Mouse (Mus musculus): Measurements from ENCODE around the gene Smco3.
"Not testable (repeated sequence)": the region's sequence is repeated elsewhere in the genome, so short reads cannot be mapped to it uniquely, and the experiment has no call there.

The Smco3 gene

DNA sequence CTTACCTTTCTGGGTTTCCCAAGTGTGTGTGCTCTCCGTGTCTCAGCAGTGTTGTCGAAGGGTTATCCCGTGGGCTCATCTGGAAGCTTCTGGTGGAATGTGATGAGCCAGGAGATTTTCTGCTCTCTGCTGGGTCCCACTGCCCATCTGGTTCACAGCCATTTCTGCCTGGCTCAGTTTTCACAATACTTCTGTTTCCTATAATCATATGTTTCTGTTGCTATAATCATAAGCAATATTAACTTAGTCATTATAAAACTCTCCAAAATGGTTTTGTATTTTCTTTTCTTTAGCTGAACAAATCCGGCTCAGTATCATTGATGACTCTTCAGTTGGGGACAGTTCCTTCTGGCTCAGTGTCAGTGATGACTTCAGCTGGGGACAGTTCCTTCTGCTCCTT, at the start of gene Smco3:
Gene Smco3 (minus strand): TSS at position 101 of the 400 bp plus-strand sequence.
- no peak for DNase-seq

GRCm38 (mm10) chr6:136884766-136885165, 49.5 kb upstream of the Smco3 start:
- DNase-seq, result not testable (repeated sequence)

DNA sequence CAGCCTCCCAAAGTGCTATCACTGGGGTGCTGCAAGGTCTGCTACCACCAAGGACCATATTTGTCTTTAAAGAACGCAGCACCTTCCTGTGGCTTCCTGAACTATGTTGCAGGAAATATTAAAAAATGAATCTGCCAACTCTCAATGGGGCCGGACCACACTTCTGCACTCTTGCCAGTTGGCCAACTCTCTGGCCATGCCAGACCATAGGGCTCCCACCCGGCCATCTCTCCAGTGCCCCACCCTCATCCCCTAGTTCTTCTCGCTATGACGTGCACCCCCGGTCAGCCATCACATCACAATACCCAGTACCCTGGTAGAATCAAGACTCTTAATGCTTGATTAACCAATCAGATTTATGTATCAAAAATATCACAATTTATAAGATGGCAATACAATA, 48.7 kb upstream of the Smco3 start:
- no peak for DNase-seq

DNA sequence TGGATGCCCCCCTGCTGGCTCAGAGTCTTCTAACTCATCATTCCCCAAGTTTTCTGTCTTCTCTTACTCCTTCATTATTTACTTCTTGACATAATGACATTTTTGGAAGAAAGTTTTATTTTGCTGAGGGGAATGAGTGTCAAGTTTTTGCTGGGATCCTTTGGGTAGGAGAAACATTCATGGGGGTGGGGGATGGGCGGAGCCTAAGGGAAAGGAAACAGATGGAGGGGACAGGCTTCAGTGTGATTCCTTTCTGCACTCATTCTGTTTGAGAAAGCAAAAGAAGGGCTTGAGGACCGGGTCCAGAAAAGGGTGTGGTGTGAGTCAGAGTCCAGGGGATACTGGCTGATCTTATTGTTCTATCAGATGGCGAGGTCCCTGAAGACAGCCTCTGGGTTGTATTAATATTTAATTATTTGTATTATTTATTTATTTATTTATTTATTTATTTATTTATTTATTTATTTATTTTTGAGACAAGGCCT, 48.2 kb upstream of the Smco3 start:
- no peak for DNase-seq

GRCm38 (mm10) chr6:136881678-136882077, 46.4 kb upstream of the Smco3 start:
- no peak for DNase-seq

- no peak for DNase-seq
Observed at GRCm38 (mm10) chr6:136875670-136876069, 40.4 kb upstream of the Smco3 start, which contains the start of gene Mgp. Mgp (minus strand) TSS chr6:136875823.

GRCm38 (mm10) chr6:136874599-136874998, 39.3 kb upstream of the Smco3 start:
- DNase-seq, result no peak

DNA sequence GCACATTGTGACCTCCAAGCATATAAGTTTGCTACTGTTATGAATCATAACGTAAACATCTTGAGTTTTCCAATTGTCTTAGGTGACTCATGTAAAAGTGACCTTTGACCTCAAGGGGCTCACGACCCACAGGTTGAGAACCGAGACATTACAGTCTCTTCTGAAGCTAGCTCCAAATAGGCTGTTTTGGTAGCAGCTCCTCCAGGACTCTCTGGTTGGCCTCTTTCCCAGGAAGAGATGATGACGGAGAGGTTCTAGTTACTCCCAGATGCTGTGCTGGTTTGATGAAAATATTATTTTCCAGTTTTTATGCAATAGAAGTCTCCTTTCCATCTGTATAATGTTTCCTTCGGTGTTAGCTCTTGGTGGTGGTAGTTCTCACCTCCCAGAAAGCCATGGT, 33.7 kb upstream of the Smco3 start:
- DNase-seq, result no peak

DNA sequence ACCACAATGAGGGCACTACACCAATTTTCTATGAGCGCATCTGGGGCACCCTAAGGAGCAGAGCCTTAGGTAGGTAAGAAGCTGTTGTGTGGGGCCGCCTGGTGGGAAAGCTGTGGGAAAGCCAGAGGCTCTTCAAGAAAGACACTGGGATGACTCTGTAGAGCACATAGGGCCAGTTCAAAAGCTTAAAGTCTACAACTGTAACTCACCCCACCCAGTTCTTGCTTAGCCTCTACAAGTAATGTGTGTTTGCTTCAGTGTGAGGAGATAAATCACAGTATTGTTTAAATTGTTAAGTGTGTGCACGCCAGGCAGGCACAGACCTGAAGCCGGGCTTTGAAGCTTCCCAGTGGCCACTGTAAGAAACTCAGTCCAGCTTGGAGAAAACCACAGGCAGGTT, 30.9 kb upstream of the Smco3 start:
- DNase-seq, result no peak

- DNase-seq, result no peak
Observed at GRCm38 (mm10) chr6:136865360-136865759, 30.1 kb upstream of the Smco3 start.

DNA sequence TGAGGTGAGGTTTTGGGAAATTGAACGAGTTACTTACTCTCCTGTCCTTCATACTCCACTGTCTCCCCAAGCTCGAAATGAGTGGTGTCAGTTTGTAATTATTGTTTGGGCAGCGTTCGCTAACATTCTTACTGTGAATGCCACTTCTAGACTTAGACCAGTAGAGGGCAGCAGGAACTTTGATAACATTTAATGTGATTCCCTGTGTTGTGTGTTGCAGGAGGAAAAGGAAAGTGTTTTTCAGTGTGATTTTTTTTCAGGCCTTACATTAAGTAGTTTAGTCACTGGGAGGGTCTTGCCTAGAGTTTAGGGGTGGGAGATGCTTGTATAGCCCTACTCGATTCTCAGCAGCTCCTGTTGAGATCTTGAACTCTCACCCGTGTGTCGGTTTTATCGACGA, 25.8 kb upstream of the Smco3 start:
- DNase-seq, result peak; percentile 22

DNA sequence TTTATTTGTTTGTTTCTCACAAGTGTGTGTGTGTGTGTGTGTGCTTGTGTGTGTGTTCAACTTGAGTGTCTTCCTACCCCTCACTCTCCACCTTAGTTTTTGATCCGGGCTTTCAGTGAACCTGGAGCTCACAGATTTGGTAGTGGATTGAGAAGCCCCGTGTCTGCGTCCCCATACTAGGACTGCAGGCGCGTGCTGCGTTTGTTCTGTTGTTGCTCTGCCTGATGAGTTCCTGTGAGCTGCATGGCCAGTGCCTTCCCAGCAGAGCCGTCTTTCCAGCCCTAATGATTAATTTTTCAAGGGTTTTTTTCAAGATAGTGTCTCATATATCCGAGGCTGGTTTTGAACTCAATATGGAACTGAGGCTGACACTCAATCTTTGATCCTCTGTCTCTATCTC, 23.2 kb upstream of the Smco3 start:
- DNase-seq, result no peak

- DNase-seq, result no peak
Observed at GRCm38 (mm10) chr6:136857873-136858260, 22.6 kb upstream of the Smco3 start.

DNA sequence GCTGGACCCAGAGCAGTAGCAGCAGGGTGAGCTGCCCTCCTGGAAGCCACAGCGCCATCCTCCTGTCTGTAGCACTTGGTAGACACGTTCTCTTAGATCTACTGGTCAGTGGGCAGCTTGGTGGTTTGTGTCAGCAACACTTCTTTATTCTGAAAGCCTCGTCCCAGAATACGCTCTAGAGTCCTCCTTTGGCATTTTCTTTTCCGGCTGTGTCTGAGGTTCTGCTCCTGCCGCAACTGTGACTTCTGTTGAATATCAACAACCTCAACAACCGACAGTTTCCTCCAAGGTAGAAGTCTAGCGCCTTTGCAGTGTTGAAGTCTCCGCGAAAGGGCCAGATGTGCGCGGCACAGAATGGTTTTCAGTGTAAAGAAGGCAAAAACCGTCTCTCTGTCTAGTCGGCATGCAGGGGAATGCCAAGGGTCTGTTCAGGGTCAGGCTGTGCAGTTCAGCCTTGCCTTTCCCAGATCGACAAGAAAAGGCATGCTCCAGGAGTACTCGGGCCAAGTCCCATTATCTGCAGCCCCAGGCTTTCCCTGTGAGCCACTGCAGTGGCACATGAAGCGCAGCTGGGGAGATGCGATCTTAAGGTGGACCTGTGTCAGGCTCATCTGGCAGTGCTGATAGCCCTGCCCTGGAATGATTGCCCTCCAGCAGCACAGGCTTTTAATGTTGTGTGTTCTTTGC, 22.1 kb upstream of the Smco3 start, which contains the start of gene Art4:
Gene Art4 (minus strand): TSS at position 548 of the 687 bp plus-strand sequence.
- DNase-seq, result no peak

DNA sequence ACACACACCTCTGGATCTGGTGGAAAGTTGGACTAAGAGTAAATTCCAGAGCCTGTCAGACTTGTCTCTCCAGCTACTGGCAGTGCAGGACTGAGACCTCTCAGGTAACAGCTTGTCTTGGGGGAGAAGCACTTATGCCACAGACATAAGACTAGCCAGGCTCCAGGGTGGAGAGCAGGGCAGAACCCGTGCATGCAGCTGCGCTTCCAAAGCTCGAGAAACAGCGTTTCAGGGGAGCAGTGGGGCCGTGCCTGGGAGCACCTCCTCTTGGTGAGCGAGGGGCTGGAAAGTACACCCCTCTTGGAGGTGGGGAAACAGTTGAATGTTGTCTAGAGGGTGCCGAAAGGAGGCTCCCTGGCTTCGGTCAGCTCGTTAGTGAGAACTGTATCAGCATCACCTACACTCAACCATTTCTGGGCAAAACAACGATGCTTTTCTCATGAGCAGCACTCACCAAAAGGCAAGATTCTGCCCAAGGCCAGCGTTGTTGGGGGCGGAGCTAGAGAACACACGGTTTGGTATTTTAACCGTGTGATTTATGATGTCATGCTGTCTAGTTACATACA, 20.9 kb upstream of the Smco3 start:
- DNase-seq, result no peak

GRCm38 (mm10) chr6:136855183-136855582, 19.9 kb upstream of the Smco3 start:
- DNase-seq, result no peak

- DNase-seq, result no peak
Observed at GRCm38 (mm10) chr6:136854361-136854781, 19.1 kb upstream of the Smco3 start.

- DNase-seq, result no peak
Observed at GRCm38 (mm10) chr6:136852762-136853161, 17.5 kb upstream of the Smco3 start.

GRCm38 (mm10) chr6:136852348-136852747, 17.1 kb upstream of the Smco3 start:
- DNase-seq, result no peak

- DNase-seq, result no peak
Observed at GRCm38 (mm10) chr6:136850267-136850666, 15.0 kb upstream of the Smco3 start.

DNA sequence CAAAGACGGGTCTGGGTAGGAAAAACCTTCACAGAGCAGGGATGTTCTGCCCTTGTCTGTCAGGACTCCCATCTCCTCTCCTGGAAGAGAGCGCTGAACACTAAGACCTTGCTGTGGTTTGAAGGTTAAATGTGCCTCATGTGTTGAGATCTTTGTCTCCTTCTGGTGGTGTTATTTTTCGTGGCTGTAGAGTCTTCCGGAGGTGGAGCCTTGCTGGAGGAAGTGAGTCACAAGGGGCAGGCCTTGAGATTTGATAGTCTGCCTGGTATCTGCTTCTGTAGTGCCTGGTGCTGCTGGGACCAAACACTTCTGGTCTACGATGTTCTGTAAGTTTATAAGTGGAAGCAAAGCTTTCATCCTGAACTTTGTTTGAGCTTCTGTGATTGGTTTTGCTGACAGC, 13.7 kb upstream of the Smco3 start:
- DNase-seq, result no peak

DNA sequence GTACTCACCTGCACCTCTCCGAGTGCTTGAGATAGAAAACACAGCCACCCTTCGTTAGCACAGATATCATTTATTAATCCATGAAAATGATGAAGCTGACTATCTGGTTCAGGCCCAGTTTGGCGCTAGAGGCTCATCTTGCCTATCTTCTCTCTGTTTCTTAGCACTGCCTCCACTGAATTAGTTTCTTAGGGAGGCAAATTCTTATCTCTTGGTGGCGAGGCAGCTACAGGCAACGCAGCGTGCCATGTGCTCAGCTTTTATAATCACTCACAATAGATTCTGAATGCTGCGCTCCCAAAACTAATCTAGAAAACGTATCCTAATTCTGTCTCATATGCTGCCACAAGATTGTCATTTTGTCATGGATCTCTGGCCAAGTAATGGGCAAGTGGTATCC, 13.1 kb upstream of the Smco3 start:
- no peak for DNase-seq

DNA sequence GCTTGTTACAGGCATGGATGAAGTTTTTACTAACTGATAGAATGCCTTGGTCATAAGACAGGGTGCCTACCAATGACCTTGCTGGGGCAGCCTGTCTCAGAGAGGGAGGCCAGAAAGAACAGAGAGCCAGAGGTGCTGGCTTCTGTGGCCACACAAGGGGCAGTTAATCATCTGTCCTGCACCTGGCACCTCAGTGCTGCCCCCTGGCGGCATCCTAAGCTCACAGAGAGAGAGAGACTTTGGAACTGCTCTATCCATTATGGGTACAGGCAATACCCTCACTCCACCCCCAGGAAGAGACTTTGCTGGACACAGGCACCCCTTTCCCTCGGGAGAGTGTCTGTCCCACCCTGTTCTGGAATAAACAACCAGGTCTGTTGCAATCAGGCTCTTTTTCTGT, 12.5 kb upstream of the Smco3 start:
- no peak for DNase-seq

DNA sequence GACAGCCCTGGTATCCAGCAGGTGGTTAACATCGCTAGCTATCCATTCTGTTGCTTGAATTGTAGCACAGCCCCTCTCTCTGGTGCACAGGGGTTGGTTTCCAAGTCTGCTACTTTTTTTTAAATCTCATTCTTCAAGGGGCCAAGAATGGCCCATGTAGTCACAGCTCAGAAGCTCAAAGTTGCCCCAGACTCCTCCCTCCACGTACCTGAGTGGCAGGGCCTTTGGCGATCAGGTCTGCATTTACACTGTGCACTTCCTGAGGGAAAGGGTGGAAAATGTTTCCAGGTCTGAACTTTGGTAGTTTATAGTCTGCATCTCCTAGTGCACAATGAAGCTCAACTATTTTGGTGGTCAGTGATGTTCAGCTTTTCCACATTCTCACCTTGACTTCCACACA, 12.0 kb upstream of the Smco3 start:
- no peak for DNase-seq
